Mouse (Mus musculus): ENCODE measurements around the gene Dgkh.

GRCm38 (mm10) chr14:78776659-78777058 is 44.1 kb upstream of the Dgkh start:
- no peak for TF ChIP-seq CTCF (IDR thresholded peaks at IDR 0.05; ENCODE audit: extremely low read depth, insufficient read depth, insufficient read length, insufficient replicate concordance)
- TF ChIP-seq POLR2A (IDR thresholded peaks at IDR 0.05; ENCODE audit: low read depth, low read length): no peak

All from spleen, adult 2 months (tissue).